Mouse (Mus musculus) gastrocnemius, postnatal 4 days (tissue): ENCODE data around the gene Rspry1. TPM values are rescaled to one million over a fixed set of nuclear protein-coding genes. Genes with fewer than 3 reads are reported as not detected.

Experiments
- DNase-seq, 2 experiments: peaks; one replicate each; pipeline ENCODE4 v3.0.0; 2021 to 2022; ENCODE audit warnings: low spot score in 2 of 2, mixed read lengths in 2 of 2
- long read RNA-seq, 2 experiments: library from polyadenylated mRNA; stranded (forward); transcript quantifications; one replicate each; pipeline ENCODE4 v2.0.0; 2021
- total RNA-seq, 2 experiments: library from RNA; stranded (reverse); gene quantifications; 2 replicates each; pipeline ENCODE4 v1.2.3; 2021

Gene Rspry1
- 10 to 100 TPM; 20.2 to 22.7 TPM for total RNA-seq
- long read RNA-seq, experiment 1, transcript Rspry1-205 (15 exons, 3,397 nt), result minor isoform, 8 of 34 reads
- long read RNA-seq, experiment 1, transcript Rspry1-201 (15 exons, 3,852 nt), result major isoform, 19 of 34 reads
- long read RNA-seq, experiment 1, partial matches to known transcripts, result 2 of 34 reads
- long read RNA-seq, experiment 1, other reads (novel, unspliced or antisense), result 2 of 34 reads
- long read RNA-seq, experiment 2, transcript Rspry1-201 (15 exons, 3,852 nt), result major isoform, 22 of 28 reads
- long read RNA-seq, experiment 2, partial matches to known transcripts, result 0 of 28 reads
- long read RNA-seq, experiment 2, other reads (novel, unspliced or antisense), result 2 of 28 reads

GRCm38 (mm10) chr8:94601607-94602385, at the start of gene Rspry1, which contains the start of gene Fam192a:
Gene Rspry1, plus strand, starts transcription at chr8:94601937.
Gene Fam192a, minus strand, starts transcription at chr8:94601997.
- DNase-seq, result peak; percentile 99

GRCm38 (mm10) chr8:94552696-94553095, 49.0 kb upstream of the Rspry1 start:
- DNase-seq, result no peak

- DNase-seq, result no peak
These were observed 44.5 kb upstream of the Rspry1 start for GRCm38 (mm10) chr8:94557281-94557680.

- DNase-seq, result no peak
These were observed 40.5 kb upstream of the Rspry1 start for GRCm38 (mm10) chr8:94561256-94561655.

GRCm38 (mm10) chr8:94564421-94564820, 37.3 kb upstream of the Rspry1 start:
- no peak for DNase-seq

GRCm38 (mm10) chr8:94566033-94566432, 35.7 kb upstream of the Rspry1 start:
- no peak for DNase-seq

DNA sequence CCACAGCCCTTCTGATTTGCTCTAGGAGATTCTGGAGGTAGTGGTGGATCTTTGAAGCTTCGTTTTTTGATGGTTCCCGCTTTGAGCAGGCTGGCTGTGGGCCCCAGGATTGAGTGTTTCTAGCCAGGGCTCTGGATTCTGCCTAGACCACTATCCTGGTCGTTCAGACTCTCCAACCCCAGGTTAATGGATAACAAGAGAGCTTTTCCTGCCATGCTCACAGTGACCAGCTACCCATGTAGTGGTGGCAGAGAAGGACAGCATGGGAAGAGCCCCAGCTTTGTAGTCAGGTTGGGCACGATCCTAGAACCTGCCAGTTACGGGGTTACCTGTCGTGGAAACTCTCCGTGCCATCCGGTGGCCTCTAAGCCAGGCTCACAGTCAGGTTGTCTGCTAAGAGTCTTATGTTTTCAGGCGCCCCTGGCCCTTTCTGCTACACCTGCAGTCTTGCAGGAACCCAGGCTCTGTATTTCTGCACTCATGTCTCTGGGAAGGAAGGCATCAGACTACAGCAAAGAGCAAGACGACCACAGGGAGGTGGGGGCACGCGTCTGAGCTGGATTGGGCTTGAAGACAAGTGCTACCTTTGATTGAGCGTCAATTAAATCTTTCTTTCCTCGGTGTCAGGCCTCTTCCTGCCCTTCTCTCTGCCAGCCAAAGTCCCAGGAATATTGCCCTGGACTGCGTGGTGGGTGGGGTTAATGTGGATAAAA, 35.1 kb upstream of the Rspry1 start:
- DNase-seq, result no peak

- DNase-seq, result no peak
These were observed 34.4 kb upstream of the Rspry1 start for GRCm38 (mm10) chr8:94567159-94567849.

GRCm38 (mm10) chr8:94568098-94568497, 33.6 kb upstream of the Rspry1 start:
- no peak for DNase-seq

- no peak for DNase-seq
These were observed 32.3 kb upstream of the Rspry1 start for GRCm38 (mm10) chr8:94569419-94569818.

DNA sequence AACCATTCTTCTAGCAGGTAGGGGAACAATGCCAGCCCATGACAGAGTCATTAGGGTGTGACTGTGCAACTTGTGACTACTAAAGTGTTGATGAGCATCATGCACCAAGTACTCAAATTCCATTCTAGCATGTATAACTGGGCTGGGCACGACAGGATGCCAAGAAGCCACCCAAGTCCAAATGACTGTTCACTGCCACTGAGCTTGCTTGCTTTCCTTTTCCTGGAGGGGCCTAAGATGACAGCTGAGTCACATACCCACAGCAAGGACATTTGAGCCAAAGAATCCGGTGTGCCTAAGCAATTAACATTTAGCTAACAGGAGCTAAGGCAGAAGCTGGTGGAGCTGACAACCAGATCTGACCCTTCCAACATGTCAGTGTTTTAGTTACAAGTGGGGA, 29.8 kb upstream of the Rspry1 start:
- DNase-seq, result no peak

GRCm38 (mm10) chr8:94574159-94574907, 27.4 kb upstream of the Rspry1 start:
- no peak for DNase-seq

DNA sequence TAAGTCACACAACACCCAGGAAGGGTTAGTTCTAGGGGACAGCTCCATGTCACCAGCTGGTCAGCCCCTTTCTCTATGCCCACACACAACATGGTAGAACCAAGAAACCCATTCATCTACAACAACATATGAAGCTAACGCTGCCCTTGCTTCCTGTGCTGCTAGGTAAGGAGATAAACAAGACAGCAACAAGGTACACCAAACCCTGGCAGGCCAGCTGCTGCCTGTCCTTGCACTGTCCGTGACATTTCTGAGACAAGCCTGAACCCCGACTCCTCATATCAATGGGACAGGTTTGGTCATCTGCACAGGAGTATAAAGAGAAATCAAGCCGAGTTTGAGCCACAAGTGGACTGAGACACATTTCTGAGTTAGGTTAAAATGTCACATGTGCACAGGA, 26.6 kb upstream of the Rspry1 start:
- no peak for DNase-seq

DNA sequence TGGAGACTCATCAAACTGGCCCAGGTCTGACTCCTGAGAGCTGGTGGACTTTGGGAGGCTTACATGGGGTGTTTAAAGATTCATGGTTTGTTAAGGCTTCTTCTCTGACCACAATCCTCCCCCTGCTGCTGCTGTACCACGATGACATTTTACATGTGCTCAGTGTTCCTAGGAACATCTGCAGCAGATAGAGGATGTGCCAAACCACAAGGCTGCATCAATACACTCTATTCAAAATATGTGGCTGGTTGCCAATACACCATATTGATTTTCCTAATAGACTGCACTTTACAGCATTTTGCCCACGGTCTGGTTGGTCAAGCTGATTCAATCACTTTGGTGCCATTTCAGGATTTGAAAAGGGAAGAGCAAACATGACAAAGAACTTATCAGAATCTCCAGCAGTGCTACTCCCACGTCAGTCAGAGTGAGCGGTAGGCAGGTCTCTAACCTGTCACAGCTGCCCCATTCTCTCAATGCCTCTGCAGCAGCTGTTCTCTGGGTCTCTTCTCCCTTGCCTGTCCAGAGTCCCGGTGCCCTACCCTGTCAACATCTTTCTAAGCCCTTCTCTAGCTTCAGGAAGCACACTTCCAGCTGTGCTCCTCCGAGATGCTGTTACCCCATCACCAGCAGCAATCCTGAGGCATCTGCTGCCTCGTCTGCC, 19.8 kb upstream of the Rspry1 start:
- no peak for DNase-seq

GRCm38 (mm10) chr8:94582569-94582968, 19.2 kb upstream of the Rspry1 start:
- no peak for DNase-seq

DNA sequence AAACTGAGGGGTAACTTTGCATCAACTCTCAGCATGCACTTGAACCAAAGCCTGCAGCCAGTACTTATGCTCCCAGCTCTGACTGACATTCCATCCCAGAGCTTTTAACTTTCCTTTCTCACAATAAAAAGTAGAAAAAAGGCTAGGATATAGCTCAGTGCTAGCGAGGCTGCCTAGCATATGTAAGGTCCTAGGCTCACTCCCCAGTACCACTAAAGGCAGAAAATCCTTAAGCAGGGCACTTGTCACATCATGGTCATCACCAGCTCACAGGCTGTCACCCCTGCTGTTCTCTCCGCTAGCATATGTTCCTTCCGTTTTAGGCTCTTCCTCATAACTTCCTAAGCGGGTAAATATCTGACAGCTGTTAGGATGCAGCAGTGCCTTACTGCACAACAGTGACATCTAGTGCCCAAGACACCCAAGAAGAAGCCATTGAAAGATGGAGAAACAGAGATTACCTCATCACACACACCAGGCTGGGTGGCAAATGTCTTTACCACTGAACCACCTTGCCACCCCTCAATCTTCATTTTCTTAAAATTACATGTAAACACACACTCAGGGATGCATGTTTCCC, 17.4 kb upstream of the Rspry1 start:
- DNase-seq, result no peak

- DNase-seq, result no peak
These were observed 10.0 kb upstream of the Rspry1 start for GRCm38 (mm10) chr8:94591691-94592090.

GRCm38 (mm10) chr8:94594211-94594610, 7.5 kb upstream of the Rspry1 start:
- no peak for DNase-seq

DNA sequence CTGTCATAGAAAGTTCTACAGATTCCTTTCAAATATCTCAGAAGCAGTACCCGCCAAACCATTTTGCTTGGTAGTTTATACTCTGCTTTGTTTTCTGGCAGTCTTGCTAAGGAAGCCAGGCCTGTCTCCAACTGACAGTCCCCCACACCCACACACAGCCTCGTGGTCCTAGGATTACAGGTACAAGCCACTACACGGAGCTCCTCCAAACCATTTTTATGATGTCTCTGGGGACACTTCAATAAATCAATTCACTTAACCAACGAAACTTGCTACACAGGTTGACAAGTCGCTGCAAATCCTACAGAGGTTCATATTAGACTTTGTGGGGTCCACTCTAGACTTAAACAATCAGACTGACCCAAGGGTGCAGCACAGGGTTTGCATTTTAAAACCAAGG, 1.3 kb upstream of the Rspry1 start:
- no peak for DNase-seq
